27 mouse cellular contexts compared by ENCODE assay signal in the genomic region with DNA sequence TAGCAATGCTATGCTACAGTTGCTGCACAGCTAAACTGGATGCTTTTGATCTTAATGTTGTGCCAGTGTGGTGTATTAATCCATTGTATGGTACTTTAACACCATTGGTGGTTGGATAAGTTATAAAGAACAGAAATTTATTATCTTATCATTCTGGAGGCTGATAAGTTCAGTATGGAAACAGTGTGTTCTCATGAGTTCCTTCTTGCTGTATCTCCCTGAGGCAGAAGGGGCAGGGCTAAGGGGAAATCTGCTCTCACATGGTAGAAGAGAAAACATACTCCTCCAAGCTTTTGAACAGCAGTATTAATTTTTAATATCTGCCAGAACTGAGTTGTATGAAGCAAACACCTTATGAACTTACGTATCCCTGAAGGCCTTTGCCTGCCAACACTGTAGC. TPM values are rescaled to one million over a fixed set of nuclear protein-coding genes. Genes with fewer than 3 reads are reported as not detected.
"Had no signal": no experiment of that assay in that cellular context is flagged by ENCODE, and none has a peak within 500 bp of the region (broad histone marks: within the 10 kb centered on the region; RNA-seq: fewer than 3 reads in every experiment).

No protein-coding gene starts in this region.

- H3K9ac ChIP-seq: hindbrain, embryonic 12.5 days; hindbrain, embryonic 14.5 days; intestine, embryonic 15.5 days; kidney, embryonic 15.5 days; limb, embryonic 13.5 days; limb, embryonic 15.5 days; liver, embryonic 13.5 days; liver, embryonic 15.5 days had no signal

- H3K27me3 ChIP-seq: hindbrain, embryonic 12.5 days; intestine, embryonic 15.5 days; kidney, embryonic 15.5 days; limb, embryonic 13.5 days; limb, embryonic 15.5 days; liver, embryonic 13.5 days; liver, embryonic 15.5 days had no signal

- ATAC-seq: hindbrain, embryonic 16.5 days; inflammation-experienced regulatory T-cells, adult 6 months; intestine, embryonic 15.5 days; intestine, postnatal 0 days had no signal

- H3K4me3 ChIP-seq: gastrocnemius, adult 2 months; hindbrain, embryonic 10.5 days; hindbrain, embryonic 12.5 days; intestine, embryonic 15.5 days; kidney, embryonic 15.5 days; limb, embryonic 13.5 days; limb, embryonic 15.5 days; liver, embryonic 13.5 days; liver, embryonic 15.5 days had no signal

- H3K9me3 ChIP-seq: intestine, embryonic 15.5 days; limb, embryonic 15.5 days; liver, embryonic 13.5 days; liver, embryonic 15.5 days had no signal

- H3K4me2 ChIP-seq: heart, embryonic 11.5 days; hindbrain, embryonic 12.5 days; hindbrain, embryonic 14.5 days; intestine, embryonic 15.5 days; kidney, embryonic 15.5 days; limb, embryonic 13.5 days; limb, embryonic 15.5 days; liver, embryonic 13.5 days; liver, embryonic 15.5 days had no signal

- DNase-seq: gastrocnemius, adult 2 months; gastrocnemius, postnatal 10 days; gastrocnemius, postnatal 25 days; heart, adult 18-20 months; heart, postnatal 10 days; heart, postnatal 4 days; kidney, adult 9 months; kidney, postnatal 14 days; layer of hippocampus, adult 9-11 months; layer of hippocampus, postnatal 36 days; left cerebral cortex, postnatal 4 days; liver, embryonic 13.5 days had no signal

- H3K36me3 ChIP-seq: intestine, embryonic 15.5 days; liver, embryonic 15.5 days had no signal

- H3K4me1 ChIP-seq: hindbrain, embryonic 10.5 days; hindbrain, embryonic 12.5 days; intestine, embryonic 15.5 days; kidney, embryonic 15.5 days; limb, embryonic 13.5 days; limb, embryonic 15.5 days; liver, embryonic 15.5 days had no signal

- H3K27ac ChIP-seq: gastrocnemius, adult 2 months; hindbrain, embryonic 10.5 days; hindbrain, embryonic 12.5 days; hindbrain, embryonic 14.5 days; intestine, embryonic 15.5 days; kidney, embryonic 15.5 days; kidney, postnatal 0 days; limb, embryonic 13.5 days; limb, embryonic 15.5 days; liver, embryonic 13.5 days; liver, embryonic 15.5 days had no signal

RNA-seq across cellular contexts. Expression of a gene that starts 20.5 kb away (rescaled TPM):
- total RNA-seq: gastrocnemius, adult 2 months; gastrocnemius, postnatal 10 days; gastrocnemius, postnatal 25 days; gastrocnemius, postnatal 4 days; liver, adult 2 months had no signal
- polyA plus RNA-seq: liver, adult 2 months had no signal
